Mouse (Mus musculus): Measurements from ENCODE around the gene Ybey. TPM values are rescaled to one million over a fixed set of nuclear protein-coding genes. Genes with fewer than 3 reads are reported as not detected.

Gene Ybey
- total RNA-seq (2014; fragmentation: Nextera tagmentation) (3.1 and 3.6 TPM in 2 replicates), total RNA-seq (2017) (4.3 and 6.5 TPM in 2 replicates)

- ATAC-seq (replicated peaks; ENCODE audit: poor library complexity, severe bottlenecking) = peak; percentile 99
Observed at GRCm38 (mm10) chr10:76468203-76469162, at the start of gene Ybey, which contains the start of gene Mcm3ap. TSS of gene Ybey (minus strand) at chr10:76469114. TSS of gene Mcm3ap (plus strand) at chr10:76468927.

- peak; percentile 99 for ATAC-seq (replicated peaks; ENCODE audit: poor library complexity, severe bottlenecking)
Observed at GRCm38 (mm10) chr10:76512965-76513583, 44.2 kb upstream of the Ybey start.

GRCm38 (mm10) chr10:76505865-76506264, 37.0 kb upstream of the Ybey start:
- ATAC-seq (replicated peaks; ENCODE audit: poor library complexity, severe bottlenecking) = no peak

- ATAC-seq (replicated peaks; ENCODE audit: poor library complexity, severe bottlenecking) = no peak
Observed at GRCm38 (mm10) chr10:76504271-76504943, 35.5 kb upstream of the Ybey start.

- no peak for ATAC-seq (replicated peaks; ENCODE audit: poor library complexity, severe bottlenecking)
Observed at GRCm38 (mm10) chr10:76497522-76497921, 28.6 kb upstream of the Ybey start.

GRCm38 (mm10) chr10:76496366-76496765, 27.5 kb upstream of the Ybey start:
- no peak for ATAC-seq (replicated peaks; ENCODE audit: poor library complexity, severe bottlenecking)

GRCm38 (mm10) chr10:76495501-76495900, 26.6 kb upstream of the Ybey start:
- no peak for ATAC-seq (replicated peaks; ENCODE audit: poor library complexity, severe bottlenecking)

GRCm38 (mm10) chr10:76493527-76493926, 24.6 kb upstream of the Ybey start:
- no peak for ATAC-seq (replicated peaks; ENCODE audit: poor library complexity, severe bottlenecking)

- ATAC-seq (replicated peaks; ENCODE audit: poor library complexity, severe bottlenecking) = peak; percentile 77
Observed at GRCm38 (mm10) chr10:76489205-76489604, 20.3 kb upstream of the Ybey start.

GRCm38 (mm10) chr10:76488265-76488664, 19.4 kb upstream of the Ybey start:
- ATAC-seq (replicated peaks; ENCODE audit: poor library complexity, severe bottlenecking) = peak; percentile 40; the same call in 1 of the 2 replicates

GRCm38 (mm10) chr10:76486302-76486701, 17.4 kb upstream of the Ybey start:
- peak; percentile 69 for ATAC-seq (replicated peaks; ENCODE audit: poor library complexity, severe bottlenecking)

- no peak for ATAC-seq (replicated peaks; ENCODE audit: poor library complexity, severe bottlenecking)
Observed at GRCm38 (mm10) chr10:76481480-76481879, 12.6 kb upstream of the Ybey start.

GRCm38 (mm10) chr10:76480851-76481250, 11.9 kb upstream of the Ybey start:
- ATAC-seq (replicated peaks; ENCODE audit: poor library complexity, severe bottlenecking) = no peak

- ATAC-seq (replicated peaks; ENCODE audit: poor library complexity, severe bottlenecking) = no peak
Observed at GRCm38 (mm10) chr10:76473759-76474158, 4.8 kb upstream of the Ybey start.

- ATAC-seq (replicated peaks; ENCODE audit: poor library complexity, severe bottlenecking) = no peak
Observed at GRCm38 (mm10) chr10:76462721-76463120, 6.2 kb downstream of the Ybey start.

- no peak for ATAC-seq (replicated peaks; ENCODE audit: poor library complexity, severe bottlenecking)
Observed at GRCm38 (mm10) chr10:76462312-76462711, 6.6 kb downstream of the Ybey start.

- ATAC-seq (replicated peaks; ENCODE audit: poor library complexity, severe bottlenecking) = no peak
Observed at GRCm38 (mm10) chr10:76461255-76461654, 7.7 kb downstream of the Ybey start.

- peak; percentile 73 for ATAC-seq (replicated peaks; ENCODE audit: poor library complexity, severe bottlenecking)
Observed at GRCm38 (mm10) chr10:76455289-76455688, 13.6 kb downstream of the Ybey start.

- ATAC-seq (replicated peaks; ENCODE audit: poor library complexity, severe bottlenecking) = no peak
Observed at GRCm38 (mm10) chr10:76448851-76449250, 20.1 kb downstream of the Ybey start, which contains the start of gene 2610028H24Rik. TSS of gene 2610028H24Rik (plus strand) at chr10:76449081.

GRCm38 (mm10) chr10:76447406-76448229, 21.3 kb downstream of the Ybey start:
- no peak for ATAC-seq (replicated peaks; ENCODE audit: poor library complexity, severe bottlenecking)
